Mouse (Mus musculus) forebrain, embryonic 15.5 days (tissue): ENCODE measurements around the gene Olfr1443. TPM values are rescaled to one million over a fixed set of nuclear protein-coding genes. Genes with fewer than 3 reads are reported as not detected.
"Not testable (repeated sequence)": the region's sequence is repeated elsewhere in the genome, so short reads cannot be mapped to it uniquely, and the experiment has no call there.

Experiments
- ATAC-seq: fragments of 200-750 bp; cut with Nextera tagmentation; replicated peaks from 2 replicates; pipeline ENCODE4 v1.8.0; 2017; ENCODE audit warnings: mild to moderate bottlenecking, moderate TSS enrichment, moderate library complexity
- H3K27ac ChIP-seq: fragments of 300-500 bp; sonication (generic); replicated peaks from 2 replicates; pipeline ENCODE4 v1.5.1; 2015; ENCODE audit warnings: mild to moderate bottlenecking, inconsistent platforms
- H3K27me3 ChIP-seq: fragments of 300-500 bp; sonication (generic); 2 replicates; pipeline ENCODE4 v1.6.1; 2015; ENCODE audit warnings: inconsistent platforms
- H3K36me3 ChIP-seq: fragments of 300-500 bp; sonication (generic); 2 replicates; pipeline ENCODE4 v1.6.1; 2015; ENCODE audit warnings: mild to moderate bottlenecking, inconsistent platforms
- H3K4me1 ChIP-seq: fragments of 300-500 bp; sonication (generic); 2 replicates; pipeline ENCODE4 v1.6.1; 2015; ENCODE audit warnings: inconsistent platforms
- H3K4me2 ChIP-seq: fragments of 300-500 bp; sonication (generic); replicated peaks from 2 replicates; pipeline ENCODE4 v1.6.1; 2015; ENCODE audit warnings: mild to moderate bottlenecking, inconsistent platforms
- H3K4me3 ChIP-seq: fragments of 300-500 bp; sonication (generic); 2 replicates; pipeline ENCODE4 v1.5.1; 2015; ENCODE audit warnings: mild to moderate bottlenecking, inconsistent platforms
- H3K9ac ChIP-seq: fragments of 300-500 bp; sonication (generic); replicated peaks from 2 replicates; pipeline ENCODE4 v1.6.1; 2015; ENCODE audit warnings: mild to moderate bottlenecking, inconsistent platforms
- H3K9me3 ChIP-seq: fragments of 300-500 bp; sonication (generic); 2 replicates; pipeline ENCODE4 v1.6.1; 2016; ENCODE audit warnings: inconsistent platforms
- WGBS: fragments of 180-500 bp; shearing (Covaris S2); methylation state at CpG from one replicate; pipeline ENCODE4 v1.1.7; 2015; ENCODE audit warnings: mixed read lengths; 5-methylcytosine and 5-hydroxymethylcytosine counted together
- polyA plus RNA-seq: library from polyadenylated mRNA; unstranded; fragments of >200 nt; fragmentation: Nextera tagmentation; extraction: Ambion mirVana; gene quantifications from 2 replicates; pipeline ENCODE4 v1.2.1, GENCODE M21; 2015

Olfr1443 gene
- polyA plus RNA-seq = not detected in 2 replicates

- ATAC-seq = no peak
- H3K27me3 ChIP-seq = no peaks in the 10 kb centered on the region
- H3K27ac ChIP-seq = no peak within 1 kb of the TSS
- no peak within 1 kb of the TSS for H3K9ac ChIP-seq
- no peaks in the 10 kb centered on the region for H3K4me1 ChIP-seq
- H3K36me3 ChIP-seq = no peaks in the 10 kb centered on the region
- H3K4me2 ChIP-seq = no peak within 1 kb of the TSS
- no peak within 1 kb of the TSS for H3K4me3 ChIP-seq
- 69% methylated on average over 3 of the region's 3 CpGs for WGBS
- H3K9me3 ChIP-seq = no peaks in the 10 kb centered on the region
Observed at GRCm38 (mm10) chr19:12677812-12678211, at the start of gene Olfr1443. Gene Olfr1443 (plus strand): TSS chr19:12678112.

- no peak within 1 kb of the TSS for H3K9ac ChIP-seq
- WGBS = 83% methylated on average over 4 of the region's 4 CpGs
- ATAC-seq = no peak
- no peaks in the 10 kb centered on the region for H3K36me3 ChIP-seq
- no peak within 1 kb of the TSS for H3K4me2 ChIP-seq
- no peak within 1 kb of the TSS for H3K27ac ChIP-seq
- no peaks in the 10 kb centered on the region for H3K4me1 ChIP-seq
- H3K4me3 ChIP-seq = no peak within 1 kb of the TSS
- H3K27me3 ChIP-seq = no peaks in the 10 kb centered on the region
- H3K9me3 ChIP-seq = no peaks in the 10 kb centered on the region
Observed at GRCm38 (mm10) chr19:12633176-12633575, 44.7 kb upstream of the Olfr1443 start, which contains the start of gene Glyat. Gene Glyat (plus strand): TSS chr19:12633308.

GRCm38 (mm10) chr19:12634259-12634658 is 43.7 kb upstream of the Olfr1443 start:
- Histone ChIP-seq H3K9me3 (no peaks in the 10 kb centered on the region), H3K9ac (no peak overlapping the region), H3K4me1 (no peaks in the 10 kb centered on the region), H3K27me3 (no peaks in the 10 kb centered on the region), H3K27ac (no peak overlapping the region), H3K36me3 (no peaks in the 10 kb centered on the region), H3K4me3 (no peak overlapping the region), H3K4me2 (no peak overlapping the region)
- no peak for ATAC-seq
- WGBS = 88% methylated on average over 3 of the region's 3 CpGs

GRCm38 (mm10) chr19:12634963-12635362 is 42.9 kb upstream of the Olfr1443 start:
- no peaks in the 10 kb centered on the region for H3K27me3 ChIP-seq
- H3K9ac ChIP-seq = no peak overlapping the region
- no peaks in the 10 kb centered on the region for H3K4me1 ChIP-seq
- H3K4me3 ChIP-seq = no peak overlapping the region
- no peak for ATAC-seq
- H3K9me3 ChIP-seq = no peaks in the 10 kb centered on the region
- no peaks in the 10 kb centered on the region for H3K36me3 ChIP-seq
- no peak overlapping the region for H3K4me2 ChIP-seq
- H3K27ac ChIP-seq = no peak overlapping the region
- WGBS = 85% methylated on average over 4 of the region's 4 CpGs

- H3K36me3 ChIP-seq = no peaks in the 10 kb centered on the region
- no peaks in the 10 kb centered on the region for H3K4me1 ChIP-seq
- WGBS = 82% methylated on average over 3 of the region's 3 CpGs
- ATAC-seq = no peak
- H3K27me3 ChIP-seq = no peaks in the 10 kb centered on the region
- H3K4me3 ChIP-seq = no peak overlapping the region
- no peak overlapping the region for H3K4me2 ChIP-seq
- no peak overlapping the region for H3K27ac ChIP-seq
- no peaks in the 10 kb centered on the region for H3K9me3 ChIP-seq
- H3K9ac ChIP-seq = no peak overlapping the region
Observed at GRCm38 (mm10) chr19:12636863-12637262, 41.0 kb upstream of the Olfr1443 start.

GRCm38 (mm10) chr19:12638049-12638448 is 39.9 kb upstream of the Olfr1443 start:
- ATAC-seq = no peak
- no peaks in the 10 kb centered on the region for H3K27me3 ChIP-seq
- no peak overlapping the region for H3K4me3 ChIP-seq
- no peaks in the 10 kb centered on the region for H3K4me1 ChIP-seq
- H3K9ac ChIP-seq = no peak overlapping the region
- H3K27ac ChIP-seq = no peak overlapping the region
- WGBS = 76% methylated on average over 1 of the region's 1 CpGs
- H3K36me3 ChIP-seq = no peaks in the 10 kb centered on the region
- H3K9me3 ChIP-seq = no peaks in the 10 kb centered on the region
- H3K4me2 ChIP-seq = no peak overlapping the region

- no peak overlapping the region for H3K9ac ChIP-seq
- ATAC-seq = no peak
- H3K27me3 ChIP-seq = no peaks in the 10 kb centered on the region
- H3K36me3 ChIP-seq = no peaks in the 10 kb centered on the region
- no peak overlapping the region for H3K4me2 ChIP-seq
- H3K4me3 ChIP-seq = no peak overlapping the region
- H3K27ac ChIP-seq = no peak overlapping the region
- no peaks in the 10 kb centered on the region for H3K4me1 ChIP-seq
- H3K9me3 ChIP-seq = no peaks in the 10 kb centered on the region
Observed at GRCm38 (mm10) chr19:12649511-12649910, 28.4 kb upstream of the Olfr1443 start.

- Histone ChIP-seq H3K4me1 (no peaks in the 10 kb centered on the region), H3K9ac (no peak overlapping the region), H3K4me2 (no peak overlapping the region), H3K27ac (no peak overlapping the region), H3K4me3 (no peak overlapping the region), H3K9me3 (0 out of 2 replicates have a peak, but pooled peaks cover 7% of the 10 kb centered on the region), H3K36me3 (no peaks in the 10 kb centered on the region), H3K27me3 (no peaks in the 10 kb centered on the region)
- no peak for ATAC-seq
- 87% methylated on average over 1 of the region's 1 CpGs for WGBS
Observed at GRCm38 (mm10) chr19:12666156-12666555, 11.8 kb upstream of the Olfr1443 start.

GRCm38 (mm10) chr19:12668601-12669000 is 9.3 kb upstream of the Olfr1443 start:
- not testable (repeated sequence) for H3K27me3 ChIP-seq, H3K4me3 ChIP-seq, H3K9ac ChIP-seq, H3K4me2 ChIP-seq, H3K9me3 ChIP-seq, H3K27ac ChIP-seq, ATAC-seq, H3K36me3 ChIP-seq, H3K4me1 ChIP-seq
- WGBS = 96% methylated on average over 3 of the region's 3 CpGs

GRCm38 (mm10) chr19:12670139-12670538 is 7.8 kb upstream of the Olfr1443 start, which contains the start of gene Olfr1442:
Gene Olfr1442 (plus strand): TSS chr19:12670439.
- no peak within 1 kb of the TSS for H3K27ac ChIP-seq
- no peak within 1 kb of the TSS for H3K9ac ChIP-seq
- H3K36me3 ChIP-seq = no peaks in the 10 kb centered on the region
- H3K4me3 ChIP-seq = no peak within 1 kb of the TSS
- no peaks in the 10 kb centered on the region for H3K27me3 ChIP-seq
- no peak for ATAC-seq
- H3K4me2 ChIP-seq = no peak within 1 kb of the TSS
- no peaks in the 10 kb centered on the region for H3K9me3 ChIP-seq
- H3K4me1 ChIP-seq = no peaks in the 10 kb centered on the region

- ATAC-seq = no peak
Observed at GRCm38 (mm10) chr19:12671051-12671450, 6.9 kb upstream of the Olfr1443 start.

GRCm38 (mm10) chr19:12684638-12685037 is 6.7 kb downstream of the Olfr1443 start:
- Histone ChIP-seq H3K27ac (no peak overlapping the region), H3K9me3 (no peaks in the 10 kb centered on the region)

More at GRCm38 (mm10) chr19:12671051-12671450, 6.9 kb upstream of the Olfr1443 start:
- no peak overlapping the region for H3K4me2 ChIP-seq
- H3K4me3 ChIP-seq = no peak overlapping the region
- no peaks in the 10 kb centered on the region for H3K36me3 ChIP-seq
- no peak overlapping the region for H3K27ac ChIP-seq
- no peaks in the 10 kb centered on the region for H3K4me1 ChIP-seq
- H3K9me3 ChIP-seq = no peaks in the 10 kb centered on the region
- WGBS = 89% methylated on average over 4 of the region's 4 CpGs
- H3K27me3 ChIP-seq = no peaks in the 10 kb centered on the region
- no peak overlapping the region for H3K9ac ChIP-seq

GRCm38 (mm10) chr19:12685231-12685630 is 7.3 kb downstream of the Olfr1443 start:
- Histone ChIP-seq H3K4me3 (no peak overlapping the region), H3K9ac (no peak overlapping the region), H3K4me1 (no peaks in the 10 kb centered on the region), H3K9me3 (no peaks in the 10 kb centered on the region), H3K27ac (no peak overlapping the region), H3K27me3 (no peaks in the 10 kb centered on the region), H3K4me2 (no peak overlapping the region), H3K36me3 (no peaks in the 10 kb centered on the region)
- ATAC-seq = no peak

More at GRCm38 (mm10) chr19:12684638-12685037, 6.7 kb downstream of the Olfr1443 start:
- H3K27me3 ChIP-seq = no peaks in the 10 kb centered on the region
- H3K4me1 ChIP-seq = no peaks in the 10 kb centered on the region
- H3K4me3 ChIP-seq = no peak overlapping the region
- no peak overlapping the region for H3K9ac ChIP-seq
- no peak overlapping the region for H3K4me2 ChIP-seq
- ATAC-seq = no peak
- H3K36me3 ChIP-seq = no peaks in the 10 kb centered on the region
